Mouse (Mus musculus) testis, postnatal 10 days (tissue): Measurements from ENCODE around the gene Serpinb6d.

Experiments used
- DNase-seq: peaks from one replicate; pipeline ENCODE4 v3.0.0; 2021; ENCODE audit warnings: low spot score

The Serpinb6d gene

GRCm38 (mm10) chr13:33661105-33661504 is at the start of gene Serpinb6d:
Gene Serpinb6d, plus strand, starts transcription at chr13:33661405.
- no peak for DNase-seq

GRCm38 (mm10) chr13:33622921-33623320 is 38.3 kb upstream of the Serpinb6d start:
- DNase-seq, result no peak

GRCm38 (mm10) chr13:33642540-33642939 is 18.7 kb upstream of the Serpinb6d start:
- no peak for DNase-seq

DNA sequence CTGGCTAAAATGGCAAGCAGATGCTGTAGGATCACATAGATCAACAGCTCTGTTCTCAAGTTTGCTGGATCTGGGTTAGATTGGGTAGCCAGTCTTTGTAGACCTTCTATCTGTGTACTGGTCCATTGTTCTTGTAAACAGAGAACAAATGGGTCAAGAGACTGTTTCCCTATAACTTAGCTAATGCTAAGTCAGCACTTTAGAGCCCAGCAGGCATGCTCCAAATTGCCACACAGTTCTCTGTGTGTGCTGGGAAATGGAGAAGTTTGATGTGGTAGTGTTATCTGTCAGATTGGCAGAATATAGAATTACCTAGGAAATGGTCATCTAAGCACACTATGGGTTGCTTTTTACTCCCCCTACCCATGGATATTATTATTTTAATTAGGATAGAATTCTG is 1.3 kb downstream of the Serpinb6d start:
- DNase-seq, result no peak

GRCm38 (mm10) chr13:33720296-33720695 is 59.1 kb downstream of the Serpinb6d start:
- DNase-seq, result no peak
